Mouse (Mus musculus): ENCODE results near the gene Jagn1. TPM values are rescaled to one million over a fixed set of nuclear protein-coding genes. Genes with fewer than 3 reads are reported as not detected.

Gene Jagn1
- polyA plus RNA-seq, 1 experiment from 2014 or later, result 120 TPM

DNA sequence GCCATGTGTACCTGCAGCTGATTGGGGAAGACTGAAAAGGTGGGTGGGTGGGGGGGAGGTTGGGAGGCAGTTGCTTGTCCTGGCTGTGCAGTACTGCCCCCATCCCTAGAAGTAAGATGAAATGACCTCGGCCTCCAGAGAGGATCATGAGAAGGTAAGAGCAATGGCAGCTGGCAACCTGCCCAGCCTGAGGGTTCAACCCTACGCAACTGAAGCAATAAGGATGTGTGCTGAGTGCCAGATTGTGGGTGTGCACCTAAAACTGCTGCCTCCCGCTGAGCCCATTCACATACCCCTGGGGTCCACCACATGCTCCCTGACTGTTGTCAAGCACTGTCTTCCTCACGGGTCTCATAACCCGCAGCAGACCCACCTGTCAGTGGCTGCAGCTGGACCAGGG is 26.0 kb upstream of the Jagn1 start:
- POLR2A ChIA-PET, result no interaction called here
- no peak for TF ChIP-seq CTCF (IDR thresholded peaks at IDR 0.05)
- DNase-seq (ENCODE audit: low read depth, low spot score), result no peak
- no peaks in the 10 kb centered on the region for H3K27me3 ChIP-seq
- in situ Hi-C loops (cut with MboI; ENCODE audit: low pct_unique_long_range_greater_than_20kb), result no loop called here
- no peak for ATAC-seq
- CTCF ChIA-PET, result no interaction called here

DNA sequence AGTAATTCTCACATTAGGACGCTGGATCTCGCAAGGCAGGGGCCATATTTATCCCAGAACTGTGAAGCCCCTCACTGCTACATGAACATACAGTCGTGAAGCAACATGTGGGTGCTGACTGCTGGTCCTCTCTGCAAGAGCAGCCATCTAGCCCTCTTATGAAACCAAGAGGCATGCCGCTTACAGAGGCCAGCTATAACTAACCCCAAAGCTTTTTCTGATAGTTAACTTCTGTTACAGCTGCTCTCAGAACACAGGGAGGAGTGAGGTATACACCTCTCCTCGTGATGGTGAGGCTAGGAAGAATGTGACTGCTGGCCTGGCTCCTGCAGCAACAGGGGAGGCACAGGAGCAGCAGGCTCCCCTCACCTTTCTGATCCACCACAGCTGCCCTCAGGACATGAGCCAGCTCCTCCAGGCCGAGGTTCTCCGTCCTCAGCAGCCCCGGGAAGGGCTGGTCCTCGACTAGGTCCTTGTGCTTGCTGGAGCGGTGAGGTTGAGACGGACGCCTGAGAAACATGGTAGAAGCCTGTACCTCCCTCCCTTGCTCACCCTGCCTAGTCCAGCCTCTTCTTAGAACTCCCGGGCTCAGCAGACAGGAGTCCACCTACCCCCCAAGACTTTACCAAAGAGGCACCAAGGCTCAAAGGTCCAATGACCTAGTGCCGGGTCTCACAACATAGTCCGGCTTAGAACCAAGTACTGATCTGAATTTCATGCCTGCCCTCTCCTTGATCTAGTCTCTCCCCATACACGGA is 23.7 kb upstream of the Jagn1 start:
- ATAC-seq (peak; percentile 61), DNase-seq (ENCODE audit: low read depth, low spot score) (no peak)
- ChIA-PET POLR2A (interaction anchor here (0.7 to 0.8 kb wide), 2 partner anchors 13 to 74 kb away, joined by 3 read pairs; no protein-coding TSS in a partner anchor), CTCF (interaction anchor here (0.6 to 1.3 kb wide), 3 partner anchors 11 to 18 kb away, joined by 3 read pairs; no protein-coding TSS in a partner anchor)
- H3K27me3 ChIP-seq, result no peaks in the 10 kb centered on the region
- TF ChIP-seq CTCF (IDR thresholded peaks at IDR 0.05), result no peak
- in situ Hi-C loops (cut with MboI; ENCODE audit: low pct_unique_long_range_greater_than_20kb), result no loop called here

DNA sequence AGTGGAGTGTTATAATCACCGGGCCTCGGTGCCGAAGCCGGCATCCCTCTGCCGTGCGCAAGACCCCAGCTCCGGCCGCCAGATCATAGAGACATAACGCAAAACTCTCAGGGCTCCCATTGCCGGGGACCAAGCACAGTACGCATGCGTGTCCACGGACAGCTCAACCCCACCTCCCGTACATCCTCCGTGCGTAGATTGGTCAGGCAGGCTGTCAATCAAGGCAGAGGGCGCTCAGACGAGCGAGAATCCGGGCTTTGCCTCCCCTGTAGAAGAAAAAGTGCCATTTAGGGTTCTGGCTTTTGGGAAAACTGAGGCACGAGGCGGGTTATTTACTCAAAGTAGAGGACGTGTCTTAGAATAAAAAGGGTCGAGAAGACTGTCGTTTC is 23.2 kb upstream of the Jagn1 start, which contains the start of gene Rpusd3:
Gene Rpusd3, minus strand, starts transcription at position 142 of the 389 bp plus-strand sequence.
- ChIA-PET POLR2A (interaction anchor here (0.7 to 0.8 kb wide), 2 partner anchors 13 to 75 kb away, joined by 3 read pairs; no protein-coding TSS in a partner anchor), CTCF (interaction anchor here (0.6 to 1.3 kb wide), 4 partner anchors 11 to 18 kb away, joined by 3 read pairs; no protein-coding TSS in a partner anchor)
- ATAC-seq, result peak; percentile 84
- in situ Hi-C loops (cut with MboI; ENCODE audit: low pct_unique_long_range_greater_than_20kb), result no loop called here
- peak; percentile 83 for DNase-seq (ENCODE audit: low read depth, low spot score)
- H3K27me3 ChIP-seq, result no peaks in the 10 kb centered on the region
- no peak for TF ChIP-seq CTCF (IDR thresholded peaks at IDR 0.05)

DNA sequence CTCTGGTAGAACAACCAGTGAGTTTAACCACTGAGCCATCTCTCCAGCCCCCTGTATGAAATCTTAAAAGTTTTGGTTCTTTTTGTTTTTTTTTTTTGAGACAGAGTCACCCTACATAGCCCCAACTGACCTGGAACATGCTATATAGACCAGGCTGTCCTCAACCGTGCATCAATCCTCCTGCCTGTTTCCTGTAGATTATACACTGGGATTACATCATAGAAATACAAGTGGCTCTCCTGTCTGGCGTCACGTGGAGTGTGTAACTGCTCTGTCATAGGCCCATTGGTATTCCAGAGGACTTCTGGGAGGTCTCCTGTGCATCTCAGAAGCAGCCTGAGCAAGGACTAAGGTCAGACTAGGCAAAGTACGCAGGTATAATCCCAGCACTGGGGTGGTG is 19.4 kb upstream of the Jagn1 start:
- ChIA-PET POLR2A (no interaction called here), CTCF (no interaction called here)

DNA sequence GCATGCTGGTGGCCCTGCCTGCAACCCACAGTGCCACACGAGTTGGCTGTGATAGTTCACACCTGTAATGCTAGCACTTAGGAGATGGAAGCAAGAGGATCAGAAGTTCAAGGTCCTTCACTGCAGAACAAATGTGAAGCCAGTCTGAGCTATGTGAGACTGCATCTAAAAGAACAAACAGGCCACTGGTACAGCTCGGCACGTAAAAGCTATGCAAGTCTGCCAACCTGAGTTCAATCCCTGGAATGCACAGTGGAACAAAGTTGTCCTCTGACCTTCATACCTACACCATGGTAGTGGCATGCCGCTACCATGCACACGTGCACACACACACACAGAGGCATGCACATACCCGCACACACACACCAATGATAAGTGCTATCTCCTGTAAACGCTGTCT is 18.2 kb upstream of the Jagn1 start:
- no peak for DNase-seq (ENCODE audit: low read depth, low spot score)
- ATAC-seq, result no peak
- H3K27me3 ChIP-seq, result no peaks in the 10 kb centered on the region
- ChIA-PET POLR2A (no interaction called here), CTCF (no interaction called here)
- in situ Hi-C loops (cut with MboI; ENCODE audit: low pct_unique_long_range_greater_than_20kb), result no loop called here
- no peak for TF ChIP-seq CTCF (IDR thresholded peaks at IDR 0.05)

More for the DNA sequence above, 19.4 kb upstream of the Jagn1 start:
- in situ Hi-C loops (cut with MboI; ENCODE audit: low pct_unique_long_range_greater_than_20kb), result no loop called here
- H3K27me3 ChIP-seq, result no peaks in the 10 kb centered on the region
- no peak for DNase-seq (ENCODE audit: low read depth, low spot score)
- ATAC-seq, result no peak
- TF ChIP-seq CTCF (IDR thresholded peaks at IDR 0.05), result no peak

DNA sequence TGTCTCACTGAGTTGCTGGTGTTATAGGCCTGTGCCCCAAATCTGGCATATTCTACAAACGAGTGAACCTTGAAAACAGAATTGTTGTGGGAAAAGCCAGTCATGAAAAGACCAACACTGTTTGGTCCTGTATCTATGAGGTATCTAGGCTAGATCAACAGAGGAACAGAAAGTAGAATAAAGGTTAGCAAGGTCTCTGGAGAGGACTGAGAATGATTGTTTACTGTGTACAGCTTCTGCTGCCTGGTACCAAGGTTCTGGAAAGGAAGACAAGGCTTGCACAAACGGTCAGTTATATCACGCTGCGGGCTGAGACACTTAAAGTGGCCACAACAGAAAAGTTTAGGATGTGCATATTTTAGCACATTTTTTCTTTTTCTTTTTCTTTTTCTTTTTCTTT is 15.7 kb upstream of the Jagn1 start:
- no peak for ATAC-seq
- no peak for DNase-seq (ENCODE audit: low read depth, low spot score)
- POLR2A ChIA-PET, result no interaction called here
- TF ChIP-seq CTCF (IDR thresholded peaks at IDR 0.05), result no peak
- in situ Hi-C loops (cut with MboI; ENCODE audit: low pct_unique_long_range_greater_than_20kb), result no loop called here
- CTCF ChIA-PET, result interaction anchor here (0.8 kb wide), 1 partner anchor 11 kb away, joined by 3 read pairs; no protein-coding TSS in a partner anchor
- no peaks in the 10 kb centered on the region for H3K27me3 ChIP-seq

DNA sequence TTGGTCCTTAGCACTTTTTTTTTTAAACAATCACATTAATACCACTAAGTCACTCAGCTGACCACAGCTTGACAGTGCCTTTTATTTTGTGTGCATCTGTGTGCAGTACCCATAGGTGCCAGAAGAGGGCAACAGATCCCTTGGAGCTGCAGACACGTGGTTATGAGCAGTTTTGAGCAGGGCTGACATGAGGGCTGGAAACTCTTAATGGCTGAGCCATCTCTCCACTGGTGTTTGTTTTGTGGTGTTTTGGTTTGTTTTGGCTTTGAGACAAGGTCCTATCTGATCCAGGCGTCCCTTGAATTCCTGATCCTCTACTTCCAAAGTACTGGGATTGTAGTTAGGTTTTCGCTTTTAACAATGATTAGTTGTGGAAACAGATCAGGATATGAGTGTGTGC is 15.0 kb upstream of the Jagn1 start:
- no peak for DNase-seq (ENCODE audit: low read depth, low spot score)
- TF ChIP-seq CTCF (IDR thresholded peaks at IDR 0.05), result no peak
- CTCF ChIA-PET, result interaction anchor here (0.8 kb wide), 1 partner anchor 12 kb away, joined by 3 read pairs; no protein-coding TSS in a partner anchor
- H3K27me3 ChIP-seq, result no peaks in the 10 kb centered on the region
- POLR2A ChIA-PET, result interaction anchor here (0.8 kb wide), 1 partner anchor 110 kb away, joined by 5 read pairs; no protein-coding TSS in a partner anchor
- ATAC-seq, result no peak
- in situ Hi-C loops (cut with MboI; ENCODE audit: low pct_unique_long_range_greater_than_20kb), result no loop called here

DNA sequence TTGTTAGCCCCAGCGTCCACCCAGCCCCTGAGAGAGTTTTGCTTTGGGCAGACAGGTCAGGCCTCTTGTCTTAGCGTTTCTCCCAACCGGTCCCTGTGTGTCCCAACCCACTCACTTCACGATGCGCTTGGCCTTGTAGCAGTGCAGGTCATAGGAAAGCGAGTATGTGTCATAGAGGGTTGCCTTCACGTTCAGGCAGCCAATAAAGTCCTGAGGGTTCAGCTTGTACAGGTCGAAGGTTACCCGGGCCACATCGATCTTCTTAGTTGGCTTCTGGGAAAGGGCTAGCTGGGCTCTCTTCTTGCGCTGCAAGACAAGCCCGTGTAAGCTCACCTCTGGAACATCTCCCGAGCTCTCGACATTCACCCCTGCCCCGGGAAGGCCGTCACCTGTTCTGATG is 14.4 kb upstream of the Jagn1 start:
- ATAC-seq (no peak), DNase-seq (ENCODE audit: low read depth, low spot score) (no peak)
- no peaks in the 10 kb centered on the region for H3K27me3 ChIP-seq
- ChIA-PET CTCF (no interaction called here), POLR2A (no interaction called here)
- in situ Hi-C loops (cut with MboI; ENCODE audit: low pct_unique_long_range_greater_than_20kb), result no loop called here
- no peak for TF ChIP-seq CTCF (IDR thresholded peaks at IDR 0.05)

DNA sequence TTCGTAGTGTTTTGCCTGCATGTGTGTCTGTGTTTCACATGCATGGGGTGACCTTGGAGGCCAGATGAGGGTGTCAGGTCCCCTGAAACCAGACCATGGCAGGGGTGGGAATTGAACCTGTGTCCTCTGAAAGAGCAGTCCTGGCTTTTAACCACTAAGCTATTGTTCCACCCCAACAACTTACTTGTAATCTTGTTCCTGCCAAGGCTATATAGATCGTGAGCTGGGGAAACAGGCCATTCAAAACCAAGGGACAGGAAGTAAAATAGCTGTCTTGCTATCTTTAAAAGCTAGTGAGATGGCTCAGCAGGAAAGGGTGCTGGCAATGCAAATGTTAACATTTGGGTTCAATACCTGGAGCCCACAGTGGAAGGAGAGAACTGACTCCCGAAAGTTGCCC is 12.4 kb upstream of the Jagn1 start:
- CTCF ChIA-PET, result interaction anchor here (0.8 to 1.6 kb wide), 3 partner anchors 10 to 11 kb away, joined by 3 to 4 read pairs (median 4); partner anchors contain the start of gene Rpusd3
- in situ Hi-C loops (cut with MboI; ENCODE audit: low pct_unique_long_range_greater_than_20kb), result no loop called here
- no peak for DNase-seq (ENCODE audit: low read depth, low spot score)
- TF ChIP-seq CTCF (IDR thresholded peaks at IDR 0.05), result no peak
- no peaks in the 10 kb centered on the region for H3K27me3 ChIP-seq
- POLR2A ChIA-PET, result no interaction called here
- ATAC-seq, result no peak

DNA sequence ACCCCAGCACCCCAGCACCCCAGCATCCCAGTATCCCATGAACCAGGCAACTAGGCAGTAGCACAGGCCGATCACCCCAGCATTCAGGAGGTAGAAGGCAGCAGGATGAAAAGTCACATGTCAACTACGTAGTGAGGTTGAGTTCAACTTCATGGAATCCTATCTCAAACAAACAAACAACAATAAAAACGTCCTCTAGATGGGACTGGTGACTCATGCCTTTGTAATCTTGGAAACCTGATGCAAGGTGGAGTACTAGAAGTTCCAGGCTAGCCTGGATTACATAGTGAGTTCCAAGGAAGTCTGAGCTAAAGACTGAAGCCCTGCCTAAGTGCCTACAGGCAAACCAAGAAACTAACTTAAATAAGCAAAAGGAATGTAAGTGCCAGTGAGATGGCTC is 11.5 kb upstream of the Jagn1 start:
- H3K27me3 ChIP-seq, result no peaks in the 10 kb centered on the region
- TF ChIP-seq CTCF (IDR thresholded peaks at IDR 0.05), result no peak
- no peak for DNase-seq (ENCODE audit: low read depth, low spot score)
- in situ Hi-C loops (cut with MboI; ENCODE audit: low pct_unique_long_range_greater_than_20kb), result no loop called here
- ATAC-seq, result peak; percentile 27
- ChIA-PET CTCF (interaction anchor here (1.5 to 1.6 kb wide), 2 partner anchors 9 to 11 kb away, joined by 4 read pairs; no protein-coding TSS in a partner anchor), POLR2A (no interaction called here)

DNA sequence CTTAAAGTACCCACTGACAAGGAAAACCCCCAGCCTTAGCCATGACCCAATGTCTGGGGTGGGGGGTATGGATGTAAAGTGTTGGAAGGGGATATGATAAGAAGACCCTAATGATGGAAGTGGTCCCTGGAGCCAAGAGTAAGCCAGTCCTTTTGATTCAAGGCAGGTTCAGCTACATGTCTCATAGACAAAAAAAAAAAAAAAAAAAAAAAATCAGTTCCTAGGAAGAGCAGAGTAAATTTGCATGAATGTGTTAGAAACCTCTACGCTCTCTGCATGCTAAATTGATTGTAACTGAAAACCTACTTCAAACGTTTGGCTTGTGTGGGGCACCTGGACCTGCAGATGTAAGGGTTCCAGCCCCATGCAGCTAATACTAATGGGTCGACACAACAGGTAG is 10.6 kb upstream of the Jagn1 start:
- DNase-seq (ENCODE audit: low read depth, low spot score) (no peak), ATAC-seq (no peak)
- ChIA-PET CTCF (interaction anchor here (0.6 to 1.0 kb wide), 2 partner anchors 24 to 49 kb away, joined by 3 read pairs; no protein-coding TSS in a partner anchor), POLR2A (no interaction called here)
- no peaks in the 10 kb centered on the region for H3K27me3 ChIP-seq
- TF ChIP-seq CTCF (IDR thresholded peaks at IDR 0.05), result no peak
- in situ Hi-C loops (cut with MboI; ENCODE audit: low pct_unique_long_range_greater_than_20kb), result no loop called here
